Mouse (Mus musculus): ENCODE results near the gene Zswim3.

DNA sequence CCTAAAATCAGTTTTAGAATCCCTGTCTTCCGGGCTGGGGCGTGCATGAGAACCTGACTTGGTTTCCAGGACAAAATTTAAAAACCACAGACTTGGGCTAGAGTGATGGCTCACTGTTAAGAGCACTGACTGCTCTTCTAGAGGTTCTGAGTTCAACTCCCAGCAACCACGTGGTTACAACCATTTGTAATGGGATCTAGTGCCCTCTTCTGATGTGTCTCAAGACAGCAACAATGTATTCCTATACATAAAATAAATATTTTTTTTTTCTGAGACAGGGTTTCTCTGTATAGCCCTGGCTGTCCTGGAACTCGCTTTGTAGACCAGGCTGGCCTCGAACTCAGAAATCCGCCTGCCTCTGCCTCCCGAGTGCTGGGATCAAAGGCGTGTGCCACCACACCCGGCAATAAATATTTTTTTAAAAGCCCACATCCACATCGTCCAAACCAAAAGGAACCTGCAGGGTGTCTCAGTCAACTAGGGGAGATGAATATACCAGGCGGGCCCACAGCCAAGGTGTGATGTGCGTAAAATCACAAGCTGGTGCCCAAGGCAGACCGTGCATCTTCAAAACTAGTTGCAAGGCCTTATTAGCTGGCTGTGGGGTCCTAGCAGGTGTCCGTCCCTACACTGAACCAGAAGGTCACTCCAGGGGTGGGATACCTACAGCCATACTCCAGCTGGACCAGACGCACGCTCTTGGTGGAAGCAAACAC, 27.3 kb downstream of the Zswim3 start:
- no peak for TF ChIP-seq MEF2A (IDR thresholded peaks at IDR 0.05; ENCODE audit: extremely low read depth, insufficient replicate concordance, low read depth, low read length, poor library complexity, severe bottlenecking)
- peak in 1 of 3 experiments; percentile 16; a peak in 1 of 6 replicates for TF ChIP-seq CTCF (IDR thresholded peaks at IDR 0.05 in 2 of 3, conservative IDR thresholded peaks at IDR 0.05 in 1 of 3; ENCODE audit: control insufficient read depth in 1 of 3, insufficient read depth in 1 of 3, low read depth in 2 of 3, low read length in 3 of 3, poor library complexity in 1 of 3, severe bottlenecking in 1 of 3)
- no peak for TF ChIP-seq MAFK (IDR thresholded peaks at IDR 0.05; ENCODE audit: borderline replicate concordance, low read depth, low read length)
- no peak for TF ChIP-seq POLR2A (IDR thresholded peaks at IDR 0.05; ENCODE audit: control insufficient read depth in 1 of 2, insufficient read depth in 1 of 2, low read depth in 1 of 2, low read length in 2 of 2, poor library complexity in 1 of 2)
- no peak for TF ChIP-seq E2F4 (IDR thresholded peaks at IDR 0.05; ENCODE audit: borderline replicate concordance, low read depth, low read length)
- no peak for TF ChIP-seq SMC3 (IDR thresholded peaks at IDR 0.05; ENCODE audit: low read depth, low read length)
- no peak for TF ChIP-seq ELF1 (IDR thresholded peaks at IDR 0.05; ENCODE audit: low read depth, low read length)
- no peak for TF ChIP-seq MXI1 (IDR thresholded peaks at IDR 0.05; ENCODE audit: low read depth, low read length)
- no peak for TF ChIP-seq EP300 (IDR thresholded peaks at IDR 0.05; ENCODE audit: low read depth in 1 of 2, low read length in 2 of 2)
- TF ChIP-seq ZC3H11A (IDR thresholded peaks at IDR 0.05; ENCODE audit: low read depth, low read length), result no peak
- TF ChIP-seq RAD21 (IDR thresholded peaks at IDR 0.05; ENCODE audit: low read depth, low read length), result peak; percentile 6

Measured in MEL (cell line).